Mouse (Mus musculus) embryo, embryonic 10 days (tissue): ENCODE results near the gene Stx17.

Experiments used
- DNase-seq: peaks from one replicate; pipeline ENCODE4 v3.0.0-alpha.2; 2015; ENCODE audit warnings: low spot score

Gene Stx17

GRCm38 (mm10) chr4:48163851-48164250, 39.1 kb downstream of the Stx17 start:
- DNase-seq: no peak

GRCm38 (mm10) chr4:48175666-48176065, 51.0 kb downstream of the Stx17 start:
- no peak for DNase-seq

GRCm38 (mm10) chr4:48180922-48181321, 56.2 kb downstream of the Stx17 start:
- no peak for DNase-seq

- DNase-seq: no peak
Observed at GRCm38 (mm10) chr4:48181366-48181765, 56.7 kb downstream of the Stx17 start.

GRCm38 (mm10) chr4:48182115-48182806, 57.5 kb downstream of the Stx17 start:
- no peak for DNase-seq

GRCm38 (mm10) chr4:48197925-48198324, 73.2 kb downstream of the Stx17 start:
- DNase-seq: peak; percentile 6

- DNase-seq: no peak
Observed at GRCm38 (mm10) chr4:48198447-48198846, 73.7 kb downstream of the Stx17 start.

- no peak for DNase-seq
Observed at GRCm38 (mm10) chr4:48203564-48203963, 78.8 kb downstream of the Stx17 start.

- DNase-seq: peak; percentile 81
Observed at GRCm38 (mm10) chr4:48225173-48225572, 100.5 kb downstream of the Stx17 start.

GRCm38 (mm10) chr4:48225604-48226003, 100.9 kb downstream of the Stx17 start:
- no peak for DNase-seq

- no peak for DNase-seq
Observed at GRCm38 (mm10) chr4:48226800-48227199, 102.1 kb downstream of the Stx17 start.
